Comparison of ENCODE assay signal across 9 mouse cellular contexts in genomic region chr6:135526460-135527160, GRCm38 (mm10).
DNase-seq lines count a peak whose midpoint lies in the region; ATAC-seq lines count a peak whose summit lies in the region.
"Had no signal": no experiment of that assay in that cellular context is flagged by ENCODE, and none has a peak within 500 bp of the region (broad histone marks: within the 10 kb centered on the region; RNA-seq: fewer than 3 reads in every experiment).

No protein-coding gene starts in this region.

- no peak overlapping the region for H3K4me3 ChIP-seq in neural tube, embryonic 11.5 days (ENCODE audit: low read depth, low read length)
- H3K4me3 ChIP-seq in forebrain, embryonic 15.5 days, result no peak overlapping the region
- H3K4me3 ChIP-seq in neural tube, embryonic 15.5 days (replicated peaks), result no peak overlapping the region
- H3K4me3 ChIP-seq: heart, embryonic 15.5 days had no signal

- no peak for DNase-seq in neural tube, embryonic 11.5 days (ENCODE audit: low spot score)
- no peak for DNase-seq in neural tube, embryonic 10.5 days (ENCODE audit: extremely low spot score, low spot score)
- DNase-seq in layer of hippocampus, adult 9-11 months, result peak; percentile 86
- no peak for DNase-seq in urinary bladder, postnatal 4 days (ENCODE audit: low spot score in 2 of 2)
- DNase-seq in kidney, postnatal 4 days, result no peak

- no peak overlapping the region for H3K27ac ChIP-seq in neural tube, embryonic 11.5 days (ENCODE audit: low read depth, low read length)
- H3K27ac ChIP-seq in forebrain, embryonic 15.5 days (replicated peaks), result peak overlapping the region; percentile 64
- H3K27ac ChIP-seq in neural tube, embryonic 15.5 days (replicated peaks), result no peak overlapping the region
- H3K27ac ChIP-seq: heart, embryonic 15.5 days had no signal

- 0 out of 2 replicates have a peak, but pooled peaks have one; percentile 25 for ATAC-seq in neural tube, embryonic 11.5 days (ENCODE audit: insufficient read depth, low FRiP score, low TSS enrichment)
- peak; percentile 57 for ATAC-seq in forebrain, embryonic 15.5 days (replicated peaks)
- ATAC-seq in neural tube, embryonic 15.5 days (ENCODE audit: low FRiP score), result peak; percentile 73
- ATAC-seq in activated CD4-positive, CD25-positive, alpha-beta regulatory T cell, adult 4 months, result no peak

- H3K4me1 ChIP-seq in neural tube, embryonic 11.5 days (ENCODE audit: control insufficient read depth, insufficient read depth, low read length), result no peaks in the 10 kb centered on the region
- H3K4me1 ChIP-seq in forebrain, embryonic 15.5 days, result peaks cover 17% of the 10 kb centered on the region
- H3K4me1 ChIP-seq in neural tube, embryonic 15.5 days, result peaks cover 15% of the 10 kb centered on the region

- no peaks in the 10 kb centered on the region for H3K36me3 ChIP-seq in neural tube, embryonic 11.5 days (ENCODE audit: control insufficient read depth, insufficient read depth, low read length)
- no peaks in the 10 kb centered on the region for H3K36me3 ChIP-seq in forebrain, embryonic 15.5 days
- no peaks in the 10 kb centered on the region for H3K36me3 ChIP-seq in neural tube, embryonic 15.5 days
- H3K36me3 ChIP-seq: heart, embryonic 15.5 days had no signal

- H3K4me2 ChIP-seq in neural tube, embryonic 11.5 days (ENCODE audit: low read depth), result no peak overlapping the region
- H3K4me2 ChIP-seq in forebrain, embryonic 15.5 days (replicated peaks), result 0 out of 2 replicates have a peak overlapping the region, but pooled peaks have one; percentile 18
- H3K4me2 ChIP-seq in neural tube, embryonic 15.5 days, result peak overlapping the region; percentile 9; the same call in 1 of the 2 replicates

- no peak overlapping the region for H3K9ac ChIP-seq in neural tube, embryonic 11.5 days (ENCODE audit: low read length)
- H3K9ac ChIP-seq in forebrain, embryonic 15.5 days (replicated peaks), result no peak overlapping the region
- no peak overlapping the region for H3K9ac ChIP-seq in neural tube, embryonic 15.5 days (replicated peaks)
- H3K9ac ChIP-seq: heart, embryonic 15.5 days had no signal

- H3K9me3 ChIP-seq in neural tube, embryonic 11.5 days (ENCODE audit: control insufficient read depth, low read length), result no peaks in the 10 kb centered on the region
- H3K9me3 ChIP-seq in forebrain, embryonic 15.5 days, result no peaks in the 10 kb centered on the region
- no peaks in the 10 kb centered on the region for H3K9me3 ChIP-seq in neural tube, embryonic 15.5 days (replicated peaks)
- H3K9me3 ChIP-seq: heart, embryonic 15.5 days had no signal

- 86% methylated on average over 24 of the region's 24 CpGs for WGBS in neural tube, embryonic 11.5 days
- 59% methylated on average over 24 of the region's 24 CpGs for WGBS in forebrain, embryonic 15.5 days
- WGBS in neural tube, embryonic 15.5 days, result 73% methylated on average over 24 of the region's 24 CpGs

- H3K27me3 ChIP-seq in neural tube, embryonic 11.5 days (ENCODE audit: control insufficient read depth, insufficient read depth, low read length), result no peaks in the 10 kb centered on the region
- no peaks in the 10 kb centered on the region for H3K27me3 ChIP-seq in forebrain, embryonic 15.5 days
- H3K27me3 ChIP-seq in neural tube, embryonic 15.5 days (replicated peaks), result 0 out of 2 replicates have a peak, but pooled peaks cover 6% of the 10 kb centered on the region
- H3K27me3 ChIP-seq: heart, embryonic 15.5 days had no signal
